Mouse (Mus musculus) forebrain, embryonic 15.5 days (tissue): Measurements from ENCODE around the gene Dgkg. TPM values are rescaled to one million over a fixed set of nuclear protein-coding genes. Genes with fewer than 3 reads are reported as not detected.

Source experiments
- ATAC-seq: fragments of 200-750 bp; cut with Nextera tagmentation; replicated peaks from 2 replicates; pipeline ENCODE4 v1.8.0; 2017; ENCODE audit warnings: mild to moderate bottlenecking, moderate TSS enrichment, moderate library complexity
- H3K27ac ChIP-seq: fragments of 300-500 bp; sonication (generic); replicated peaks from 2 replicates; pipeline ENCODE4 v1.5.1; 2015; ENCODE audit warnings: mild to moderate bottlenecking, inconsistent platforms
- H3K27me3 ChIP-seq: fragments of 300-500 bp; sonication (generic); 2 replicates; pipeline ENCODE4 v1.6.1; 2015; ENCODE audit warnings: inconsistent platforms
- H3K36me3 ChIP-seq: fragments of 300-500 bp; sonication (generic); 2 replicates; pipeline ENCODE4 v1.6.1; 2015; ENCODE audit warnings: mild to moderate bottlenecking, inconsistent platforms
- H3K4me1 ChIP-seq: fragments of 300-500 bp; sonication (generic); 2 replicates; pipeline ENCODE4 v1.6.1; 2015; ENCODE audit warnings: inconsistent platforms
- H3K4me2 ChIP-seq: fragments of 300-500 bp; sonication (generic); replicated peaks from 2 replicates; pipeline ENCODE4 v1.6.1; 2015; ENCODE audit warnings: mild to moderate bottlenecking, inconsistent platforms
- H3K4me3 ChIP-seq: fragments of 300-500 bp; sonication (generic); 2 replicates; pipeline ENCODE4 v1.5.1; 2015; ENCODE audit warnings: mild to moderate bottlenecking, inconsistent platforms
- H3K9ac ChIP-seq: fragments of 300-500 bp; sonication (generic); replicated peaks from 2 replicates; pipeline ENCODE4 v1.6.1; 2015; ENCODE audit warnings: mild to moderate bottlenecking, inconsistent platforms
- H3K9me3 ChIP-seq: fragments of 300-500 bp; sonication (generic); 2 replicates; pipeline ENCODE4 v1.6.1; 2016; ENCODE audit warnings: inconsistent platforms
- WGBS: fragments of 180-500 bp; shearing (Covaris S2); methylation state at CpG from one replicate; pipeline ENCODE4 v1.1.7; 2015; ENCODE audit warnings: mixed read lengths; 5-methylcytosine and 5-hydroxymethylcytosine counted together
- polyA plus RNA-seq: library from polyadenylated mRNA; unstranded; fragments of >200 nt; fragmentation: Nextera tagmentation; extraction: Ambion mirVana; gene quantifications from 2 replicates; pipeline ENCODE4 v1.2.1, GENCODE M21; 2015

Dgkg gene
- polyA plus RNA-seq, 1 experiment from 2014 or later, result 5.8 TPM

DNA sequence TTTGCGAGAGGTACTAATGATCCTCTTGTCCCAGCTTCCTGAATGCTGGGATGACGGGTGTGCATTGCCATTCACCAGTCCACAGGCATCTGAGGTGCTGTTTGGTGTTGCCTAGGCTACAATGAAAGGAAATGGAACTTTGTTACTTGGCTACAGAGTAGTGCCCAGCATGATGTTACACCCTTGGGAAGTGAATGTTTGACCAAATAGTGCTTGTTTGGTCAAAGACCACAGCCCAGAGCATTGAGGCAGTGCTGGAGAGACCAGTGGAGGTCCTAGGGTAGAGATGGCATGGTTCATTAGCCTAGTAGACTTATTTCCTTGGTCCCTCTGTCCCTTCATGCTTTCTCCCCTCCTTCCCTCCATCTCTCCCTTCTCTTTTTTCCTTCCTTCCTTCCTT is 73.6 kb downstream of the Dgkg start:
- H3K4me1 ChIP-seq, result peaks cover 10% of the 10 kb centered on the region
- H3K9me3 ChIP-seq, result no peaks in the 10 kb centered on the region
- H3K9ac ChIP-seq, result no peak overlapping the region
- no peaks in the 10 kb centered on the region for H3K27me3 ChIP-seq
- no peak overlapping the region for H3K27ac ChIP-seq
- H3K4me3 ChIP-seq, result no peak overlapping the region
- H3K36me3 ChIP-seq, result no peaks in the 10 kb centered on the region
- H3K4me2 ChIP-seq, result no peak overlapping the region
- ATAC-seq, result no peak
- 24% methylated on average over 2 of the region's 2 CpGs for WGBS

DNA sequence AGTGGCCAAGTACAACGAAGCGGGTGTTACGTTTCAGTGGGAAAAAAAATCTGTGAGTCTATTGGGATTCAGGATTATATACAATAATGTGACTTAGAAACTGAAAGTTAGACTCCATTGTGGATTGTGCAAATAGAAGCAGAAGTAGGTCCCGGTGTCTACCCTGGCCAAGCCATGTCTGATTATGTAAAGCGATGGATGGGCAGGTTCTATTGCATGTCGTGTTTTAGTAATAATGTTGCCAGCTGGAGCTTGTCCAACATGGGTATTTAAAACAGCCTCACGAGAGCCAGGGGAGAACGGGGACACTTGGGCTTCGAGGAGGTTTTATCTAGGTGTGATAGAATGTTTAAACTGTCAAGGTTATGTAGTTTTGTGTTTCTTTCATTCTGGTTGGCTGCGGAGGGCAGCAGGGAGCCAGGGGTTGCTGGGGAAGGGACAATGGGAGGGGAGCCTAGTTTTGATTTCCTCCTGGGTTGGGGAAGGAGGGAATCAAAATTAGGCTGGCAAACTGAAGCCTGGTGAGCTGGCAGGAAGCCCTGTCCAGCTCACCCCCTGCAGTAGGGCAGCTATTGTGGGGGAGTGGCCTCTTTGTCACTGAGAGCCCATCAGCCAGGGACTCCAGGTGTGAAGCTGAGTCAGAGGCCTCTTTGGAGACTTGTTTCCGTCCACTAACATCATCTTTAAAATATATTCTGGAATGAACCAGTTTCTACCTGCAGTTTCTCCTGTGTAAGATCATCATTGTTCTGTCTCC is 74.7 kb downstream of the Dgkg start:
- Histone ChIP-seq H3K36me3 (no peaks in the 10 kb centered on the region), H3K27ac (no peak overlapping the region), H3K27me3 (no peaks in the 10 kb centered on the region), H3K9ac (no peak overlapping the region), H3K4me3 (no peak overlapping the region), H3K4me2 (peak overlapping the region; percentile 17; the same call in 1 of the 2 replicates), H3K4me1 (peaks cover 10% of the 10 kb centered on the region), H3K9me3 (no peaks in the 10 kb centered on the region)
- ATAC-seq, result no peak
- WGBS, result 25% methylated on average over 11 of the region's 11 CpGs

DNA sequence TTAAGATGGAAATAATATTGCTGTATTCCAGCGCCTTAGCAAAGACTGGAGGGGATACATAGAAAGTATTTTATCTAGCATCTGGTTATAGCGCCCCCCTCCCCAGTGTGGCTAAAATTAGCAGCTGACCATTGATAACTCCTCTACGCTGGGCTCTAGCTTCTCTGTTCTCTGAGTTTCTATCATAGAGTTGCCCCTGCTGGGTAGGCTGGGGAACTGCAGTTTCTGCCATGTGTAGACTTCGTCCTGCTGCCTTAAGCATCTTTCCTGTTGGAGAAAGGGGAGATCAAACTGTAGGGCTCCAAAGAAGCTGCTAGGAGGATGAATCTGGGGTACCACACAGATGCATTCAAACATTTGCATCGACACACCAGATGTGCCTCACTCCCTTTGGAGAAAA is 76.9 kb downstream of the Dgkg start:
- no peak overlapping the region for H3K4me3 ChIP-seq
- H3K27me3 ChIP-seq, result no peaks in the 10 kb centered on the region
- H3K9me3 ChIP-seq, result no peaks in the 10 kb centered on the region
- no peak overlapping the region for H3K4me2 ChIP-seq
- whole genome bisulfite sequencing, result 44% methylated on average over 5 of the region's 5 CpGs
- no peak for ATAC-seq
- H3K27ac ChIP-seq, result no peak overlapping the region
- H3K36me3 ChIP-seq, result no peaks in the 10 kb centered on the region
- H3K9ac ChIP-seq, result no peak overlapping the region
- peaks cover 10% of the 10 kb centered on the region for H3K4me1 ChIP-seq

DNA sequence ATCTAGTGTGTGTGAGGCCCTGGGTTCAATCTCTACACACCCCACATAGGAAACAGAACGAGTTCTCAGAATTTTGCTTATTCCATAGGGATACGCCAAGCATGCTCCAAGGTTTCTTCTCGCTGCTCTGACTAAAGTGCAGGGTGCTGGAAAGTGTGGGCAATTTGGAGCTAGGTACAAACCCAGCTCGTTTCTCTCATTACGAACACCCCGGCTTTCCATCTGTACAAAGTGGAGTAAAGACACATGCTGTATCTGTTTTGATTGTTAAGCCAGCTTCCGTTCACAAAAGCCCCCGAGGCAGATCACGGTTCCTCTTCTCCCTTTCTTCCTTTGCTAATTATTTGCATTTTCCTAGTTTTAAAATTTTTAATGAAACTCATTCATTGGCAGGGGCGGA is 78.1 kb downstream of the Dgkg start:
- Histone ChIP-seq H3K27me3 (no peaks in the 10 kb centered on the region), H3K9me3 (no peaks in the 10 kb centered on the region), H3K36me3 (no peaks in the 10 kb centered on the region), H3K4me1 (peaks cover 10% of the 10 kb centered on the region), H3K27ac (no peak overlapping the region), H3K4me2 (no peak overlapping the region), H3K9ac (no peak overlapping the region), H3K4me3 (no peak overlapping the region)
- 79% methylated on average over 10 of the region's 10 CpGs for WGBS
- ATAC-seq, result no peak

GRCm38 (mm10) chr16:22577656-22578055 is 79.4 kb downstream of the Dgkg start:
- Histone ChIP-seq H3K27ac (no peak overlapping the region), H3K4me3 (no peak overlapping the region), H3K9me3 (no peaks in the 10 kb centered on the region), H3K27me3 (no peaks in the 10 kb centered on the region), H3K36me3 (no peaks in the 10 kb centered on the region), H3K4me2 (no peak overlapping the region), H3K9ac (no peak overlapping the region), H3K4me1 (peaks cover 10% of the 10 kb centered on the region)
- no peak for ATAC-seq
- WGBS, result 59% methylated on average over 8 of the region's 8 CpGs

DNA sequence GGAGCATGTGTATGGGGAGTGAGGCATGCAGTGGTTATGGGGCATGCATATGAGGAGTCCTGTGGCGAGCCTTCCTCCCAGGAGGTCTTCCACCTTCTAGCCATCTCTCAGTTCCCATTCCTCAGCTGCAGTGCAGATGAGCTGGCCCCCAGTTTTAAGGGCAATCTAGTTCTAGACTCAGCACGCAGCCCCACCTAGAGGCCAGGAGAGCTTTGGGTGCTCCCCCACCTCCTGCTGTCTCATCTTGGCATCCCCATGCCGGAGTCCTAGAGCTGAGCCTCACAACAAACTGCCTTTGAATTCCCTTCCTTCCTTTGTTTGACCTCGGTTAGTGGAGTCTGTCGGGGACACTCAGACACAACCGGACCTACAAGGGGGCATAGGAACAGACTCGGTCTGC is 82.9 kb downstream of the Dgkg start:
- H3K4me3 ChIP-seq, result no peak overlapping the region
- 69% methylated on average over 7 of the region's 7 CpGs for WGBS
- no peak for ATAC-seq

DNA sequence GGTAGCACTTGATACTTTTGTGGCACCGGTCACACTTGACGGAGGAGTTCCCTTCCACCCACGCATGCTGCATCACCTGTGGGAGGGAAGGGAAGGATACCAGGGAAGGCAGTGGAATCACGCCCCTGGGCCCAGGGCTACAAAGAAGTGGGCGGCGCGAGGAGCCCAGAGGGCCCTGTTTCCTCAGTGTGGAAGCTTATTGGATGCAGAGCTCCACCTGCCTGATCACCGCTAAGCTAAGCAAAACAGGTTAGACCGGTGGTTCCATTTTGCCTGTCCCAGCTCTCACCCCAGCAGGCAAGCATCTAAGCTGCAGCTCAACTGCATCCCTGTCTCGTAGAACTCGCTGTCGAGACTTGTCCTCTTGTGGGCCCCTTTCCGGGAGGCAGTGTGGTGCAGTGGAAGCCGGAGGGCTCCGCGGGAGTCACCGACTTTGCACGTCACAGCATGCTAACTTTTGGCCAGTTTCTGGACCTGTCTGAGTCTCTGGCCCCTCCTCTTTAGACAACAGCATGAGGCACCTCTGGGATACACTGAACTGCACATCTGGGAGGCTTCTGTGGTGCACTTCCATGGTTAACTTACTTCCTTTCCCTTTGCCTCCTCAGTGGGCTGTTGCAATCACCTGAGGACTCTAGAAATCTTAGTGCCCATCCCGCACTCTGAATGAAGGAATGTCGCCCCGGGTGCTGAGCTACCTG is 84.2 kb downstream of the Dgkg start:
- Histone ChIP-seq H3K9me3 (no peaks in the 10 kb centered on the region), H3K27me3 (no peaks in the 10 kb centered on the region), H3K4me1 (no peaks in the 10 kb centered on the region), H3K27ac (no peak overlapping the region), H3K4me3 (no peak overlapping the region), H3K36me3 (no peaks in the 10 kb centered on the region), H3K9ac (no peak overlapping the region), H3K4me2 (no peak overlapping the region)
- WGBS, result 42% methylated on average over 21 of the region's 21 CpGs
- no peak for ATAC-seq

More for the DNA sequence above, 82.9 kb downstream of the Dgkg start:
- H3K36me3 ChIP-seq, result no peaks in the 10 kb centered on the region
- H3K9ac ChIP-seq, result no peak overlapping the region
- H3K4me2 ChIP-seq, result no peak overlapping the region
- no peaks in the 10 kb centered on the region for H3K9me3 ChIP-seq
- no peaks in the 10 kb centered on the region for H3K4me1 ChIP-seq
- H3K27me3 ChIP-seq, result no peaks in the 10 kb centered on the region
- no peak overlapping the region for H3K27ac ChIP-seq

DNA sequence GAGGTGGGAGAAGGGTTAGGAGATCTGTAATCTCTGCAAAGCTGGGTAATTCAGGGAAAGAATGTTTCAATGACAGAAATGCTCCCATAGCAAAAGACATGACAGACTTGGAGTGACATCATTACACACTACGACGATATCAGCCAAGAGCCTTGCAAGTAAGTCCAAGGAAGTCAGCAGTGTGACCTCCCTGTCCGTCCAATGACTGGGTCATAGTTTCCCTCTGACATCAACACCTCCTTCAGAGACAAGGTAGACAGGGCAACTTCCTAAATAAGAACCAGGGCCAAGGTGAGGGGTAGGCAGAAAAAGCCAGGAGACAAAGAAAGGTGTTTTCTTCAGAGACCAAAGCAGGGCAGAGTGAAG is 92.1 kb downstream of the Dgkg start:
- ATAC-seq, result peak; percentile 51; the same call in 1 of the 2 replicates
- no peak overlapping the region for H3K9ac ChIP-seq
- no peaks in the 10 kb centered on the region for H3K36me3 ChIP-seq
- H3K9me3 ChIP-seq, result no peaks in the 10 kb centered on the region
- H3K4me1 ChIP-seq, result no peaks in the 10 kb centered on the region
- H3K27ac ChIP-seq, result no peak overlapping the region
- no peak overlapping the region for H3K4me3 ChIP-seq
- no peak overlapping the region for H3K4me2 ChIP-seq
- no peaks in the 10 kb centered on the region for H3K27me3 ChIP-seq
- 70% methylated on average over 3 of the region's 3 CpGs for WGBS

- peak; percentile 61 for ATAC-seq
- Histone ChIP-seq H3K4me3 (no peak overlapping the region), H3K4me2 (no peak overlapping the region), H3K9ac (no peak overlapping the region), H3K9me3 (no peaks in the 10 kb centered on the region), H3K27ac (no peak overlapping the region), H3K4me1 (no peaks in the 10 kb centered on the region), H3K27me3 (no peaks in the 10 kb centered on the region), H3K36me3 (no peaks in the 10 kb centered on the region)
- WGBS, result 61% methylated on average over 14 of the region's 14 CpGs
Observed at GRCm38 (mm10) chr16:22564259-22564906, 92.6 kb downstream of the Dgkg start.

GRCm38 (mm10) chr16:22563594-22563993 is 93.4 kb downstream of the Dgkg start:
- no peak overlapping the region for H3K4me3 ChIP-seq
- H3K27me3 ChIP-seq, result no peaks in the 10 kb centered on the region
- no peaks in the 10 kb centered on the region for H3K36me3 ChIP-seq
- H3K4me1 ChIP-seq, result no peaks in the 10 kb centered on the region
- no peak overlapping the region for H3K4me2 ChIP-seq
- H3K9ac ChIP-seq, result no peak overlapping the region
- H3K9me3 ChIP-seq, result no peaks in the 10 kb centered on the region
- no peak for ATAC-seq
- no peak overlapping the region for H3K27ac ChIP-seq

GRCm38 (mm10) chr16:22554996-22555395 is 102.0 kb downstream of the Dgkg start:
- WGBS, result 37% methylated on average over 2 of the region's 2 CpGs
- no peak for ATAC-seq
- no peak overlapping the region for H3K4me2 ChIP-seq
- no peak overlapping the region for H3K9ac ChIP-seq
- no peak overlapping the region for H3K27ac ChIP-seq
- H3K4me1 ChIP-seq, result no peaks in the 10 kb centered on the region
- H3K4me3 ChIP-seq, result no peak overlapping the region
- no peaks in the 10 kb centered on the region for H3K27me3 ChIP-seq
- no peaks in the 10 kb centered on the region for H3K36me3 ChIP-seq
- H3K9me3 ChIP-seq, result no peaks in the 10 kb centered on the region

DNA sequence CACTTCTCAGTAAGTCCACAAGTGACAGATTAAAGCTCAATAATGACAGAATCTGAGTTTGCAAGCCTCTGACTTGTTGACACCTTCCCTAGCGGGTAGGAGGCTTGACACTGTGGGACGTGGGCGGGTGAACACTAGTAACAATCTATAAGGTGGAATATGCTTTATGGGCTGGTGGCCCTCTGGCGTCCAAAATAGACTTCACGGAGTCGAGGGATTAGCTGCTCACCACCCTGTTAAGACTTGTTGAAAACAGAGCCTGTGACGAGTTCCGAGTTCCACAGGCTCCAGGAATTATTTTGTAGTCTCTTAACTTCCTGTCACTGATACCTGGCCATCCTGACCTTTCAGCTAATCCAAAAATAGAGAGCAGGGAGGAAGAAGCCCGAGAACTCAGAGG is 104.7 kb downstream of the Dgkg start:
- H3K36me3 ChIP-seq, result no peaks in the 10 kb centered on the region
- H3K4me2 ChIP-seq, result no peak overlapping the region
- no peak overlapping the region for H3K27ac ChIP-seq
- H3K4me1 ChIP-seq, result peaks cover 13% of the 10 kb centered on the region
- no peak for ATAC-seq
- no peaks in the 10 kb centered on the region for H3K27me3 ChIP-seq
- WGBS, result 63% methylated on average over 9 of the region's 9 CpGs
- no peaks in the 10 kb centered on the region for H3K9me3 ChIP-seq
- H3K4me3 ChIP-seq, result no peak overlapping the region
- no peak overlapping the region for H3K9ac ChIP-seq
